Mouse (Mus musculus): Measurements from ENCODE around the gene Ehd4.

The Ehd4 gene

GRCm38 (mm10) chr2:120090979-120091378 lies 63.4 kb downstream of the Ehd4 start:
- H3K36me3 ChIP-seq (ENCODE audit: insufficient read depth, low read length), result peaks cover 41% of the 10 kb centered on the region
- H3K9me3 ChIP-seq (ENCODE audit: low read length), result no peaks in the 10 kb centered on the region
- H3K27me3 ChIP-seq (ENCODE audit: insufficient read depth, low read length), result no peaks in the 10 kb centered on the region
- H3K4me1 ChIP-seq (replicated peaks; ENCODE audit: low read depth, low read length), result peaks cover 19% of the 10 kb centered on the region
- H3K4me3 ChIP-seq (replicated peaks; ENCODE audit: low read length), result no peak overlapping the region
- no peak for TF ChIP-seq CTCF (conservative IDR thresholded peaks at IDR 0.05; ENCODE audit: low read length)
- no peak for TF ChIP-seq NANOG (IDR thresholded peaks at IDR 0.05; ENCODE audit: borderline replicate concordance, low read length)
- TF ChIP-seq POU5F1 (IDR thresholded peaks at IDR 0.05; ENCODE audit: borderline replicate concordance, low read length), result no peak

GRCm38 (mm10) chr2:120087897-120088296 lies 66.5 kb downstream of the Ehd4 start:
- H3K27me3 ChIP-seq (ENCODE audit: insufficient read depth, low read length), result no peaks in the 10 kb centered on the region
- H3K9me3 ChIP-seq (ENCODE audit: low read length), result no peaks in the 10 kb centered on the region
- peaks cover 34% of the 10 kb centered on the region for H3K36me3 ChIP-seq (ENCODE audit: insufficient read depth, low read length)
- TF ChIP-seq POU5F1 (IDR thresholded peaks at IDR 0.05; ENCODE audit: borderline replicate concordance, low read length), result no peak
- TF ChIP-seq CTCF (conservative IDR thresholded peaks at IDR 0.05; ENCODE audit: low read length), result no peak
- no peak for TF ChIP-seq NANOG (IDR thresholded peaks at IDR 0.05; ENCODE audit: borderline replicate concordance, low read length)
- peaks cover 21% of the 10 kb centered on the region for H3K4me1 ChIP-seq (replicated peaks; ENCODE audit: low read depth, low read length)
- H3K4me3 ChIP-seq (replicated peaks; ENCODE audit: low read length), result no peak overlapping the region

- Histone ChIP-seq H3K4me1 (replicated peaks; ENCODE audit: low read depth, low read length) (peaks cover 21% of the 10 kb centered on the region), H3K4me3 (replicated peaks; ENCODE audit: low read length) (no peak overlapping the region), H3K27me3 (ENCODE audit: insufficient read depth, low read length) (no peaks in the 10 kb centered on the region), H3K9me3 (ENCODE audit: low read length) (no peaks in the 10 kb centered on the region), H3K36me3 (ENCODE audit: insufficient read depth, low read length) (peaks cover 29% of the 10 kb centered on the region)
- no peak for TF ChIP-seq CTCF (conservative IDR thresholded peaks at IDR 0.05; ENCODE audit: low read length)
- TF ChIP-seq POU5F1 (IDR thresholded peaks at IDR 0.05; ENCODE audit: borderline replicate concordance, low read length), result no peak
- TF ChIP-seq NANOG (IDR thresholded peaks at IDR 0.05; ENCODE audit: borderline replicate concordance, low read length), result no peak
Observed at GRCm38 (mm10) chr2:120087391-120087790, 67.0 kb downstream of the Ehd4 start.

GRCm38 (mm10) chr2:120086038-120086437 lies 68.4 kb downstream of the Ehd4 start:
- Histone ChIP-seq H3K9me3 (ENCODE audit: low read length) (no peaks in the 10 kb centered on the region), H3K36me3 (ENCODE audit: insufficient read depth, low read length) (peaks cover 16% of the 10 kb centered on the region), H3K4me1 (replicated peaks; ENCODE audit: low read depth, low read length) (peaks cover 21% of the 10 kb centered on the region), H3K4me3 (replicated peaks; ENCODE audit: low read length) (no peak overlapping the region), H3K27me3 (ENCODE audit: insufficient read depth, low read length) (no peaks in the 10 kb centered on the region)
- TF ChIP-seq NANOG (IDR thresholded peaks at IDR 0.05; ENCODE audit: borderline replicate concordance, low read length), result no peak
- TF ChIP-seq POU5F1 (IDR thresholded peaks at IDR 0.05; ENCODE audit: borderline replicate concordance, low read length), result no peak
- no peak for TF ChIP-seq CTCF (conservative IDR thresholded peaks at IDR 0.05; ENCODE audit: low read length)

- TF ChIP-seq CTCF (conservative IDR thresholded peaks at IDR 0.05; ENCODE audit: low read length), result no peak
- TF ChIP-seq NANOG (IDR thresholded peaks at IDR 0.05; ENCODE audit: borderline replicate concordance, low read length), result no peak
- no peak for TF ChIP-seq POU5F1 (IDR thresholded peaks at IDR 0.05; ENCODE audit: borderline replicate concordance, low read length)
- H3K4me3 ChIP-seq (replicated peaks; ENCODE audit: low read length), result no peak overlapping the region
- peaks cover 4% of the 10 kb centered on the region for H3K36me3 ChIP-seq (ENCODE audit: insufficient read depth, low read length)
Observed at GRCm38 (mm10) chr2:120084593-120085361, 69.6 kb downstream of the Ehd4 start.

GRCm38 (mm10) chr2:120082416-120082815 lies 72.0 kb downstream of the Ehd4 start:
- Histone ChIP-seq H3K9me3 (ENCODE audit: low read length) (no peaks in the 10 kb centered on the region), H3K4me1 (replicated peaks; ENCODE audit: low read depth, low read length) (peaks cover 39% of the 10 kb centered on the region), H3K4me3 (replicated peaks; ENCODE audit: low read length) (no peak overlapping the region), H3K27me3 (ENCODE audit: insufficient read depth, low read length) (peaks cover 11% of the 10 kb centered on the region), H3K36me3 (ENCODE audit: insufficient read depth, low read length) (no peaks in the 10 kb centered on the region)
- peak; percentile 26; the same call in 1 of the 2 replicates for TF ChIP-seq CTCF (conservative IDR thresholded peaks at IDR 0.05; ENCODE audit: low read length)
- TF ChIP-seq POU5F1 (IDR thresholded peaks at IDR 0.05; ENCODE audit: borderline replicate concordance, low read length), result no peak

More at GRCm38 (mm10) chr2:120084593-120085361, 69.6 kb downstream of the Ehd4 start:
- Histone ChIP-seq H3K27me3 (ENCODE audit: insufficient read depth, low read length) (peaks cover 3% of the 10 kb centered on the region; the same call in 1 of the 2 replicates), H3K4me1 (replicated peaks; ENCODE audit: low read depth, low read length) (peaks cover 31% of the 10 kb centered on the region), H3K9me3 (ENCODE audit: low read length) (no peaks in the 10 kb centered on the region)

GRCm38 (mm10) chr2:120076076-120076705 lies 78.2 kb downstream of the Ehd4 start:
- TF ChIP-seq POU5F1 (IDR thresholded peaks at IDR 0.05; ENCODE audit: borderline replicate concordance, low read length) (no peak), CTCF (conservative IDR thresholded peaks at IDR 0.05; ENCODE audit: low read length) (no peak; the same call in 1 of the 2 replicates), NANOG (IDR thresholded peaks at IDR 0.05; ENCODE audit: borderline replicate concordance, low read length) (no peak)
- H3K36me3 ChIP-seq (ENCODE audit: insufficient read depth, low read length), result no peaks in the 10 kb centered on the region
- H3K4me3 ChIP-seq (replicated peaks; ENCODE audit: low read length), result peak overlapping the region; percentile 78
- H3K4me1 ChIP-seq (replicated peaks; ENCODE audit: low read depth, low read length), result peaks cover 31% of the 10 kb centered on the region
- H3K9me3 ChIP-seq (ENCODE audit: low read length), result no peaks in the 10 kb centered on the region
- peaks cover 44% of the 10 kb centered on the region for H3K27me3 ChIP-seq (ENCODE audit: insufficient read depth, low read length)

GRCm38 (mm10) chr2:120074096-120074495 lies 80.3 kb downstream of the Ehd4 start:
- Histone ChIP-seq H3K27me3 (ENCODE audit: insufficient read depth, low read length) (peaks cover 41% of the 10 kb centered on the region), H3K4me1 (replicated peaks; ENCODE audit: low read depth, low read length) (peaks cover 30% of the 10 kb centered on the region), H3K9me3 (ENCODE audit: low read length) (no peaks in the 10 kb centered on the region), H3K36me3 (ENCODE audit: insufficient read depth, low read length) (no peaks in the 10 kb centered on the region), H3K4me3 (replicated peaks; ENCODE audit: low read length) (no peak overlapping the region)
- no peak for TF ChIP-seq NANOG (IDR thresholded peaks at IDR 0.05; ENCODE audit: borderline replicate concordance, low read length)
- TF ChIP-seq POU5F1 (IDR thresholded peaks at IDR 0.05; ENCODE audit: borderline replicate concordance, low read length), result no peak
- no peak for TF ChIP-seq CTCF (conservative IDR thresholded peaks at IDR 0.05; ENCODE audit: low read length)

Measured in E14TG2a.4 (cell line).